Comparison of ENCODE assay signal across 8 mouse cellular contexts in the genomic region with DNA sequence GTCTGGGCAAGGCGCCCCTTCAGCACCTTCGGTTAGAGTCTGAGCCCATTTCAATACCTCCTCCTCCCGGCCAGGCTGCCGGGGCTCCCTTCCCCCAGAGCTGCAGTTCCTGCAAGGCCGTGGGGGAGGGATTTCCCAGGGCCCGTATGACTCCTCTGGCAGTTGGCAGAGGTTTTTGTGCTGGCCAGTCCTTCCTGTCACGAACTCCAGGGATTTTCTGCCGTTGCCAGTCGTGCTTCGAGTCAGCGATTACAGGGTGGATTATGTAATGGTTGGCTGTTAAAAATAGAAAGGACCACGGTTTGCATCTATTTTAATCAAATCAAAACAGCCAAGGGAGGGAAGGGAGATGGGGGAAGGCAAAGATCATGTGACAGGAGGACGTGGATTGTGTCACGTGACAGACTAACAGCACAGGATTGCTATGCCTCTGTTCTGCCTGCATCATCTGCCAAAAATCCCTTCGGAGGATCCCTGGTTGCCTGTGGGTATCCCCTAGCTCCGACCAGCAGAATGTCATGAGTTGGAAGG. TPM values are rescaled to one million over a fixed set of nuclear protein-coding genes. Genes with fewer than 3 reads are reported as not detected.
DNase-seq lines count a peak whose midpoint lies in the region; ATAC-seq and TF ChIP-seq lines count a peak whose summit lies in the region.

No protein-coding gene starts in this region.

- TF ChIP-seq POLR2A in ES-Bruce4 (IDR thresholded peaks at IDR 0.05; ENCODE audit: insufficient read depth, low read length): no peak

- H3K27ac ChIP-seq in ES-Bruce4 (ENCODE audit: insufficient read depth, low read length): no peak overlapping the region; the same call in 1 of the 2 replicates
- H3K27ac ChIP-seq in forebrain, embryonic 14.5 days (ENCODE audit: low read depth, low read length): peak overlapping the region; percentile 90
- H3K27ac ChIP-seq in liver, embryonic 14.5 days: no peak overlapping the region
- H3K27ac ChIP-seq in stomach, postnatal 0 days (replicated peaks): peak overlapping the region; percentile 92

- peak overlapping the region; percentile 25; the same call in 1 of the 2 replicates for H3K9ac ChIP-seq in ES-Bruce4 (ENCODE audit: low read depth, poor library complexity, severe bottlenecking)
- peak overlapping the region; percentile 64 for H3K9ac ChIP-seq in forebrain, embryonic 14.5 days (ENCODE audit: low read length)
- H3K9ac ChIP-seq in liver, embryonic 14.5 days (replicated peaks): no peak overlapping the region
- H3K9ac ChIP-seq in stomach, postnatal 0 days (ENCODE audit: low read length): peak overlapping the region; percentile 59

- H3K27me3 ChIP-seq in ES-Bruce4 (ENCODE audit: control insufficient read depth, insufficient read depth, low read length, poor library complexity, severe bottlenecking): no peaks in the 10 kb centered on the region
- H3K27me3 ChIP-seq in forebrain, embryonic 14.5 days (replicated peaks; ENCODE audit: control insufficient read depth, insufficient read depth, low read length): no peaks in the 10 kb centered on the region
- no peaks in the 10 kb centered on the region for H3K27me3 ChIP-seq in liver, embryonic 14.5 days (ENCODE audit: control insufficient read depth, insufficient read depth, low read length)
- no peaks in the 10 kb centered on the region for H3K27me3 ChIP-seq in stomach, postnatal 0 days (ENCODE audit: control insufficient read depth, insufficient read depth, low read length)

- intact Hi-C loops in heart, postnatal 10 days (cut with DNase I): no loop called here

- no peaks in the 10 kb centered on the region for H3K4me1 ChIP-seq in ES-Bruce4 (ENCODE audit: control insufficient read depth, insufficient read depth, low read length)
- peaks cover 7% of the 10 kb centered on the region for H3K4me1 ChIP-seq in forebrain, embryonic 14.5 days (ENCODE audit: control insufficient read depth, insufficient read depth, low read length)
- peaks cover 4 to 14% of the 10 kb centered on the region in 2 experiments; a peak in 2 of 4 replicates for H3K4me1 ChIP-seq in liver, embryonic 14.5 days (replicated peaks; ENCODE audit: control insufficient read depth in 2 of 2, insufficient read depth in 2 of 2, low read length in 1 of 2)
- peaks cover 7% of the 10 kb centered on the region; the same call in 1 of the 2 replicates for H3K4me1 ChIP-seq in stomach, postnatal 0 days (replicated peaks; ENCODE audit: control insufficient read depth, insufficient read depth)

- H3K9me3 ChIP-seq in ES-Bruce4 (replicated peaks; ENCODE audit: control insufficient read depth, insufficient read depth, low read length, poor library complexity, severe bottlenecking): no peaks in the 10 kb centered on the region
- no peaks in the 10 kb centered on the region for H3K9me3 ChIP-seq in forebrain, embryonic 14.5 days (replicated peaks; ENCODE audit: control insufficient read depth, low read length)
- H3K9me3 ChIP-seq in liver, embryonic 14.5 days (ENCODE audit: control insufficient read depth, low read length): no peaks in the 10 kb centered on the region
- no peaks in the 10 kb centered on the region for H3K9me3 ChIP-seq in stomach, postnatal 0 days (ENCODE audit: control insufficient read depth, low read length)

- WGBS in forebrain, embryonic 14.5 days: 8% methylated on average over 16 of the region's 16 CpGs
- WGBS in liver, embryonic 14.5 days (ENCODE audit: insufficient replicate concordance): 9% methylated on average over 16 of the region's 16 CpGs
- WGBS in stomach, postnatal 0 days: 8% methylated on average over 16 of the region's 16 CpGs

- H3K4me3 ChIP-seq in ES-Bruce4 (ENCODE audit: low read depth, low read length): peak overlapping the region; percentile 32
- H3K4me3 ChIP-seq in forebrain, embryonic 14.5 days (ENCODE audit: low read depth, low read length): peak overlapping the region; percentile 19
- H3K4me3 ChIP-seq in liver, embryonic 14.5 days (ENCODE audit: insufficient read depth in 1 of 2, low read depth in 2 of 2, low read length in 2 of 2): peak overlapping the region; percentile 9 to 14; a peak in 3 of 4 replicates
- peak overlapping the region; percentile 31 for H3K4me3 ChIP-seq in stomach, postnatal 0 days (ENCODE audit: low read depth, low read length)

- TF ChIP-seq EP300 in ES-Bruce4 (IDR thresholded peaks at IDR 0.05; ENCODE audit: insufficient read depth, low read depth, low read length): no peak
- TF ChIP-seq EP300 in liver, embryonic 14.5 days (IDR thresholded peaks at IDR 0.05; ENCODE audit: low read depth): no peak
- TF ChIP-seq EP300 in stomach, postnatal 0 days (optimal IDR thresholded peaks at IDR 0.05): peak; percentile 89

- no peaks in the 10 kb centered on the region for H3K36me3 ChIP-seq in ES-Bruce4 (ENCODE audit: control insufficient read depth, insufficient read depth, low read length, poor library complexity, severe bottlenecking)
- H3K36me3 ChIP-seq in forebrain, embryonic 14.5 days (ENCODE audit: control insufficient read depth, insufficient read depth, low read length): no peaks in the 10 kb centered on the region
- H3K36me3 ChIP-seq in liver, embryonic 14.5 days (replicated peaks; ENCODE audit: control insufficient read depth, insufficient read depth, low read depth): no peaks in the 10 kb centered on the region
- no peaks in the 10 kb centered on the region for H3K36me3 ChIP-seq in stomach, postnatal 0 days (ENCODE audit: control insufficient read depth, insufficient read depth, low read length)

- ATAC-seq in forebrain, embryonic 14.5 days: peak; percentile 93
- peak; percentile 61 for ATAC-seq in liver, embryonic 14.5 days (ENCODE audit: insufficient read depth)
- peak; percentile 89 for ATAC-seq in stomach, postnatal 0 days (ENCODE audit: low FRiP score, low TSS enrichment)

- H3K4me2 ChIP-seq in forebrain, embryonic 14.5 days (ENCODE audit: low read length): peak overlapping the region; percentile 54
- peak overlapping the region; percentile 50 for H3K4me2 ChIP-seq in liver, embryonic 14.5 days (ENCODE audit: low read depth)
- H3K4me2 ChIP-seq in stomach, postnatal 0 days (replicated peaks; ENCODE audit: low read depth): peak overlapping the region; percentile 61

- peak; percentile 95 for DNase-seq in cerebellum, adult 11-12 months
- peak; percentile 93 for DNase-seq in forebrain, embryonic 14.5 days (ENCODE audit: low spot score)
- peak; percentile 94 to 96 for DNase-seq in heart, postnatal 10 days
- peak; percentile 92 to 95 for DNase-seq in kidney, postnatal 36 days
- peak in 1 of 3 experiments; percentile 36 for DNase-seq in liver, embryonic 14.5 days (ENCODE audit: low read depth in 3 of 3, low spot score in 3 of 3)
- DNase-seq in natural killer cell, adult 2 months (ENCODE audit: low spot score in 2 of 2): peak; percentile 38 to 52
- DNase-seq in stomach, postnatal 0 days (ENCODE audit: low spot score): peak; percentile 84

- no peak for TF ChIP-seq CTCF in ES-Bruce4 (IDR thresholded peaks at IDR 0.05; ENCODE audit: low read depth, low read length)
- no peak for TF ChIP-seq CTCF in liver, embryonic 14.5 days (IDR thresholded peaks at IDR 0.05; ENCODE audit: low read depth)
- peak; percentile 3; the same call in 1 of the 2 replicates for TF ChIP-seq CTCF in stomach, postnatal 0 days (IDR thresholded peaks at IDR 0.05; ENCODE audit: low read depth)

RNA-seq across cellular contexts. Expression of gene Asprv1, which starts 42.8 kb away (rescaled TPM):
- polyA plus RNA-seq in ES-Bruce4 (2011; ENCODE audit: insufficient read depth, insufficient read length, low read depth, missing spikeins): 0.43 and 0.64 TPM in 2 replicates
- 0.59 and 1.0 TPM in 2 replicates for polyA plus RNA-seq in forebrain, embryonic 14.5 days (2014; fragmentation: Nextera tagmentation; extraction: Ambion mirVana)
- total RNA-seq in heart, postnatal 10 days (2021): under 1 TPM in 1 of 2 experiments, not detected in 1; 0.22 TPM
- 0.26 and 0.33 TPM in 2 replicates for polyA plus RNA-seq in liver, embryonic 14.5 days (2012; rRNA removed)
- polyA plus RNA-seq in liver, embryonic 14.5 days (2014; fragmentation: Nextera tagmentation; extraction: Ambion mirVana): 0.23 and 0.28 TPM in 2 replicates
- polyA plus RNA-seq in stomach, postnatal 0 days (2015; fragmentation: Nextera tagmentation; extraction: Ambion mirVana): 2,145 and 2,418 TPM in 2 replicates

RNA-seq across cellular contexts. Expression of gene Pcbp1, which starts 59.0 kb away (rescaled TPM):
- polyA plus RNA-seq in ES-Bruce4 (2011; ENCODE audit: insufficient read depth, insufficient read length, low read depth, missing spikeins): 328 and 331 TPM in 2 replicates
- polyA plus RNA-seq in forebrain, embryonic 14.5 days (2014; fragmentation: Nextera tagmentation; extraction: Ambion mirVana): 176 and 206 TPM in 2 replicates
- total RNA-seq in heart, postnatal 10 days (2021): 100 to 1,000 TPM; 205 to 210 TPM
- polyA plus RNA-seq in liver, embryonic 14.5 days (2012; rRNA removed): 124 and 136 TPM in 2 replicates
- 188 and 220 TPM in 2 replicates for polyA plus RNA-seq in liver, embryonic 14.5 days (2014; fragmentation: Nextera tagmentation; extraction: Ambion mirVana)
- 331 and 337 TPM in 2 replicates for polyA plus RNA-seq in stomach, postnatal 0 days (2015; fragmentation: Nextera tagmentation; extraction: Ambion mirVana)

Comparison
In these comparisons a context has a peak if more than half of its experiments do, and no peak if none do; other contexts are left out.
1. H3K27ac ChIP-seq: peak in forebrain, embryonic 14.5 days (single experiment) and stomach, postnatal 0 days (single experiment); none in ES-Bruce4 (single experiment) and liver, embryonic 14.5 days (single experiment).
2. RNA of gene Asprv1, which starts 42.8 kb away (polyA plus RNA-seq): 2,145 to 2,418 TPM in stomach, postnatal 0 days; 0.59 to 1.0 TPM in forebrain, embryonic 14.5 days, 0.43 to 0.64 TPM in ES-Bruce4 and 0.23 to 0.33 TPM in liver, embryonic 14.5 days; every median in the first group is over 1,000 times any median in the second.
3. Peak in every context shown above with its lines, with median percentiles within 50 percentile points of each other: H3K4me3 ChIP-seq, ATAC-seq and H3K4me2 ChIP-seq.